Mouse (Mus musculus): ENCODE data around the gene A030005L19Rik. TPM values are rescaled to one million over a fixed set of nuclear protein-coding genes. Genes with fewer than 3 reads are reported as not detected.
"Not testable (repeated sequence)": the region's sequence is repeated elsewhere in the genome, so short reads cannot be mapped to it uniquely, and the experiment has no call there.

The A030005L19Rik gene
- under 1 TPM; 0.36 to 0.56 TPM for total RNA-seq (2021)

DNA sequence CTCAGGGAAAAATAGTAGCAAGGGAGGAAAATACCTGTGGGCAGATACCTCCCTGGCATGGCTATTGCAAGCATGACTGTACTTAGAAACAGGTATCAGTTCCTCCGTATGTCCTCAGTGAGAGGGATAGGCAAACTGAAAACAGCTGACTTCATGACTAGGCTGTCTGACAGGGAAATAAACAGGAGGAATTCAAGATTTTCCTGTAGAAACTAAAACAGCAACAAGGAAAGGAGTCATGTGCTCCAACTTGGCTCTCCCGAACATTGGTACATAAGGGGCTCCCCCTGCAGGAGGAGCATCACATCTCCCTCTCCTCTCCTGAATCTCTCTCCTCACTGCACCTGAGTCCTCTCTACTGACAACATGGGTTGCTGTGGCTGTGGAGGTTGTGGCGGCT, at the start of gene A030005L19Rik:
TSS of gene A030005L19Rik (plus strand) at position 301 of the 400 bp plus-strand sequence.
- no peak for DNase-seq

DNA sequence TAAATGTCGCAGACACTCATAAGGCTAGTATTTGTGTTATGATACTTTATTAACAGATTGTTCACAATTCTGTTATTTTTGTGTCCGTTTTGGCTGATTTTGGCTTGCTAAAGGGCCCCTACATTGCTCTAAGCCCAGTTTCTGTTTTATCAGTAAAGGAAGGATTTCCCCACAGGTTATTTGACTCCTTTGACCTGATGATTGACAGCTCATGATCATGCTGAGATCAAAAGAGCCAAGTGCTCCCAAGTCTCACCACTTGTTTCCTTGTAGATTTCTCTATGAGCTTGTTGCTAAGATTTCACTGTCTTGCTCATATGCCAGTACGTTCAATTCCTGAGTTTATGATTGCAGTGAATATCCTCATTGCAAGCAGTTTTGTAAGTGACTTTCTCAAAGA, 42.9 kb upstream of the A030005L19Rik start:
- DNase-seq: no peak

DNA sequence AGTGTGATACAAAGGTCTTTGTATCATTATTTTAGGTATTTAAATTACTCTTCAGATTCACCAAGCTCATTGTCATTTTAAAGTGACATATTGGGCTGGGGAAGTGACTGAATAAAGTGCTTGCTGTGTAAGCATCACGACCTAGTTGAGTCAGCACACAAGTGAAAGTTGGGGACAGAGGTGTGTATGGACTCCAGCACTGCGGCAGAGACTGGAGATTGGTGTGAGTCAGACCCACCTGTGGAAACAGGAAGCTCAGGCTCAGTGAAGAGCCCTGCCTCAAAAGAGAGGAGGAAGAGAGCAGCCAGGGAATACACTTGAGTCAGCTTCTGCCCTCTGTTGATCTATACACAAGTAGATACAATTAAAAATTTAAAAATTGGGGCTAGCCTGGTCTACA, 34.0 kb upstream of the A030005L19Rik start:
- no peak for DNase-seq

DNA sequence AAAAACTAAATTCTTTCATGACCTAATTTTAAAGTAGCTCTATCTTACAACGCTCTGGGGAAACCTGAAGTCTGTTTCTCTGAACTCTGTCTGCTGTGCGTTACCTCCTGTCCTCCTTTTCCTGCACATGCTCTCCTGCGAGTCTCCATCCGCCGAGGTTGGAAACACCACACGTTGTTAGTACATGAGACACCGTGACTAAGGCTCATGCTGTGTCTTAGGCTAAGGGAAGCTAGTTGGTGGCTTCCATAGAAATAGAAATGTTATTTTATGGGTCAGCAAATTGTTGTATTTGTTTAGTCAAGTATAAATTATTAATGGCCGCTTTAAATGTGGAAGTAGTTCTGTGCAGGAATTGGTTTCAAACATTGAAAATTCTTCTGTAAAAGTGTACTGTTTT, 32.9 kb upstream of the A030005L19Rik start:
- DNase-seq: no peak

DNA sequence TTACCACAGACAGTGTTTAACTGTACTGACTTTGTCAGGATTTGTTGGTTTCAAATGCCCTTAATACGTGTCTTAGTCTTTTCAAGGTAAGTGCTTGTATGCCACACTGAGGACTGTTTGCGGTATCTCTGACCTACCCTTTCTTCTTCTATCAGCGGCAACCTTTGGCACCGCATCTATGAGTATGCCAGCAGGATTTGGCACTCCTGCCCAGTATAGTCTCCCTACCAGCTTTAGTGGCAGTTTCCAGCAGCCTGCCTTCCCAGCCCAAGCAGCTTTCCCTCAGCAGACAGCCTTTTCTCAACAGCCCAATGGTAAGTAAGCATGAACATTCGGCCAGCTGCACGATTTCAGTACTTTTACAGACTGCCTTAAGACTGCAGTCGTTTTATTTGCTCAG, 19.9 kb upstream of the A030005L19Rik start:
- DNase-seq: no peak

DNA sequence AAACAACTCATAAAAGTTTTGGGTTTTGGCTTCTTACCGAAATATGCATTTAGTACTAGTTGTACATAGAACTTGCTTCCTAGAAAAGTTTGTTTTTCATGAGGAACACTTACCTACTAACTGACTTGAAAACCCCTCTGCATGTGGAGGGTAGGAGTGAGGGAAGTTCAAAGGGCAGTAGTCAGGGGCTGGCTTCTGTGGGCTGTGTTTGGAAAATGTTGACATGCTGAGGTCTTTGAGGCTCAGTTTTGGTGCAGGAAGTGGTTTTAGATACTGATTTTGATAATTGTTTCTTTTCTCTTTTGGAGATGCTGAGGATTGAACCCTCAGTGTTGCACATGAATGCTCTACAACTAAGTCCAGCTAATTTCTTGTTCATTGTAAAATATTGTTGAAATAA, 12.6 kb upstream of the A030005L19Rik start:
- no peak for DNase-seq

DNA sequence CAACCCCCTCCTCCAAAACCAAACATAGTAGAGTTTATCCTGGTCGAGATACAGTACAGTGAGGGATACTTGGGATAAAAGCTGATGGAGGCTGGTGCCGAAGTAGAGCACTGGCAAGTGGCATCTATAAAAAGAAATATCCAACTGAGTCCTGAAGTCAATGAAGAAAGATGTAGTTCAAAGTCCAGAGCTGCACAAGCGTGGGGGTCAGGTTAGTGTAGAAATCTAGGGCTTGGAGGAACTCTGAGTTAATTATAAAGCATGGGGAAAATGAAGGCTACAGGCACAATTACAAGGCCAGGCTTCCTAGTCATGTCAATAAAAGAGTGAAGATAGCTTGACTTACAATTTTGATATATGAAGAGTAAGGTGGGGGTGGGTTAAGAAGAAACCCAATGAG, 11.9 kb upstream of the A030005L19Rik start:
- no peak for DNase-seq

DNA sequence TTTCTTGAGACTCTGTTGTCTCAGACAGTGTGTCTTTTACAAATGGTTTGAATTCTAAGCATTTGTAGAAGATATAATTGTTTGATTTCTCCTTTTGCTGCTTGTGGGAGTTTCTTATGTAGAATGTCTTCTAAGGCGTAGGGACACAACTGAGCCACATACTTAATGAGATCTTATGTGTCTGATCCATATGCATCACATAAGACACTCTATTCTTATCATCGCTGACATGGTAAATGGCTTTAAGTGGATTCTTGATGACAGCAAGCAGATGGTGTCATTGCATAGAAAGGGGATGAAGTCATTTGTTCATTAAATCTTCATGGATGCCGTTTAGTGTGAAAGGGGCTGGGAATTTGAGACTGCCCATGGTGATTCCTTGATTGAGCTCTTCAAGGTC, 7.2 kb upstream of the A030005L19Rik start:
- no peak for DNase-seq

DNA sequence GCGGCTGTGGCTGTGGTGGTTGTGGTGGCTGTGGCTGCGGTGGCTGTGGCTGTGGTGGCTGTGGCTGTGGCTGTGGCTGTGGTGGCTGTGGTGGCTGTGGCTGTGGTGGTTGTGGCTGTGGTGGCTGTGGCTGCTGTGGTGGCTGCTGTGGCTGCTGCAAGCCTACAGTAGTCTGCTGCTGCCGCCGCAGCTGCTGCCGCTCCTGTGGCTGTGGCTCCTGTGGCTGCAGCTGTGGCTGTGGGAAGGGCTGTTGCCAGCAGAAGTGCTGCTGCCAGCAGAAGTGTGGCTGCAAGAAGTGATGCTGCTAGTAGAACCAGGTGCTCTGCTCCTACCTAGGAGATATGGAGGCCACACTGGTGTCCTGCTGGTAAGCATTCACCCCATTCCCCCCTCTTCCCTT, 309 bp downstream of the A030005L19Rik start:
- DNase-seq: not testable (repeated sequence)

DNA sequence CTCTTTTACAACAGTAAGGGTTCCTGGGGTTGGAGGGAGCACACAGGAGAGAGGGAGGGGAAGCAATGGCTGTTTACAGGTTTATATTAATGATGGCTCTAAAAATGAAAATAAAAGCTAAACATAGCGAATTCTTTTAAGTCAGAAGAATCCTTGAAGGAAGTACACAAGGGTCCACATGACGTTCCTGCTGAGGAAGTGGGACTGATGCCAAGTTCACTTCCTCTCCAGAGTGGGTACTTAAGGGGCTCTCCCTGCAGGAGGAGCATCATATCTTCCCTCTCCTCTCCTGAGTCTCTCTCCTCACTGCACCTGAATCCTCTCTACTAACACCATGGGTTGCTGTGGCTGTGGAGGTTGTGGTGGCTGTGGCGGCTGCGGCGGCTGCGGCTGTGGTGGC, 11.5 kb downstream of the A030005L19Rik start, which contains the start of gene A030014E15Rik:
TSS of gene A030014E15Rik (plus strand) at position 268 of the 400 bp plus-strand sequence.
- DNase-seq: no peak

DNA sequence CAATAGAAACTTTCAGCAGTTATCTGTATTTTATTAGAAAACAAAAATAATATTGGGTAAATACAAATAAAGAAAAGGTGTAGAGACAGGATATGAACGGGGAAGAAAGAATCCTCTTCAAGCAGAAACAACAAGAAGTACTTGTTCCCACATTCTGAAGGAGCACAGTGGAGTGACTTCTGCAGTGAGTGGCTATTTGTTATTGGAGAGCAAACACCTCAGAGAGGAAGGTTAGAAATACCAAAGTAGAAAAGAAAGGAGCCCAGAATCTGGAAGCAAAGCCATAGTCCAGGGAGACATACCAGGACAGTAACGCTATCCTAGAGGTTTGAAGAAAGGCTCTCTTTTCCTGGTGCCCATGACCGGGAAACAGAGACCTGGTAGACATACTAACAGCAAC, 17.4 kb downstream of the A030005L19Rik start:
- not testable (repeated sequence) for DNase-seq

DNA sequence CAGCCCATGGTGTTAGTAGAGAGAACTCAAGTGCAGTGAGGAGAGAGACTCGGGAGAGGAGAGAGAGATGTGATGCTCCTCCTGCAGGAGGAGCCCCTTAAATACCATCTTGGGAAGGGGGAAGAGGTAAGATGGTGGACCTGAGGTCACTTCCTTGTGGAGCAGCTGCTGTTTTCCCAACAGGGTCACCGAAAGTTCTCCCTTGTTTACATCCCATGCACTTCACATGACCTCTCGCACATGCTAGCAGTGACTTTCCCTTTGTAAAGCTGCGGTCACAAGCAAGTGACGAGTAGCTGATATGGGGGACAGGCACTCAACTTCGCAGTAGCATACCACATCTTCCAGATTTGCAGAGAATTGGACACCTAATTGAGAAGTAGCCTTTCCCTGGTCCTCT, 18.2 kb downstream of the A030005L19Rik start, which contains the start of gene Gm6217:
TSS of gene Gm6217 (minus strand) at position 74 of the 400 bp plus-strand sequence.
- not testable (repeated sequence) for DNase-seq

DNA sequence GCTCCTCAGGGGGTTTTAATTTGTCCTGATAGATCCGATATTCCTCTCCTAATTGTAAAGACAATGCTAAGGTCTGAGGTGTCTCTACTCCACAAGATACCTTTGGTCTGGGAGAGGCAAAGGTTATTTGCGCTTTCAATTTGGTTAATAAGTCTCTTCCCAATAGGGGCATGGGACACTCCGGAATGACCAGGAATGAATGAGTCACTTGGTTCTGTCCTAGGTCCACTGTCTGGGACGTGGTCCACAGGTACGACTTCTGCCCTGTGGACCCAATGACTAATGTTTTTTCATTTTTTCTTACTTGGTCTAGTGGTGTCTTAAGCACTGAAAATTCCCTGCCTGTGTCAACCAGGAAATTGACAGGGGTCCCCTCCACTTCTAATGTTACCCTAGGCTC, 25.5 kb downstream of the A030005L19Rik start:
- DNase-seq: no peak

DNA sequence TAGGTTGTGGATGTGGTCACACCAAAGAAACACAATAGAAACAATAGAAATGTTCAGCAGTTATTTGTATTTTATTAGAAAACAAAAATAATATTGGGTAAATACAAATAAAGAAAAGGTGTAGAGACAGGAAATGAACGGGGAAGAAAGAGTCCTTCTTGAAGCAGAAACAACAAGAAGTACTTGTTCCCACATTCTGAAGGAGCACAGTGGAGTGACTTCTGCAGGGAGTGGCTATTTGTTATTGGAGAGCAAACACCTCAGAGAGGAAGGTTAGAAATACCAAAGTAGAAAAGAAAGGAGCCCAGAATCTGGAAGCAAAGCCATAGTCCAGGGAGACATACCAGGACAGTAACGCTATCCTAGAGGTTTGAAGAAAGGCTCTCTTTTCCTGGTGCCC, 29.4 kb downstream of the A030005L19Rik start:
- not testable (repeated sequence) for DNase-seq

DNA sequence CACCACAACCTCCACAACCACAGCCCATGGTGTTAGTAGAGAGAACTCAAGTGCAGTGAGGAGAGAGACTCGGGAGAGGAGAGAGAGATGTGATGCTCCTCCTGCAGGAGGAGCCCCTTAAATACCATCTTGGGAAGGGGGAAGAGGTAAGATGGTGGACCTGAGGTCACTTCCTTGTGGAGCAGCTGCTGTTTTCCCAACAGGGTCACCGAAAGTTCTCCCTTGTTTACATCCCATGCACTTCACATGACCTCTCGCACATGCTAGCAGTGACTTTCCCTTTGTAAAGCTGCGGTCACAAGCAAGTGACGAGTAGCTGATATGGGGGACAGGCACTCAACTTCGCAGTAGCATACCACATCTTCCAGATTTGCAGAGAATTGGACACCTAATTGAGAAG, 30.2 kb downstream of the A030005L19Rik start, which contains the start of gene A030003K21Rik:
TSS of gene A030003K21Rik (minus strand) at position 94 of the 400 bp plus-strand sequence.
- DNase-seq: not testable (repeated sequence)

DNA sequence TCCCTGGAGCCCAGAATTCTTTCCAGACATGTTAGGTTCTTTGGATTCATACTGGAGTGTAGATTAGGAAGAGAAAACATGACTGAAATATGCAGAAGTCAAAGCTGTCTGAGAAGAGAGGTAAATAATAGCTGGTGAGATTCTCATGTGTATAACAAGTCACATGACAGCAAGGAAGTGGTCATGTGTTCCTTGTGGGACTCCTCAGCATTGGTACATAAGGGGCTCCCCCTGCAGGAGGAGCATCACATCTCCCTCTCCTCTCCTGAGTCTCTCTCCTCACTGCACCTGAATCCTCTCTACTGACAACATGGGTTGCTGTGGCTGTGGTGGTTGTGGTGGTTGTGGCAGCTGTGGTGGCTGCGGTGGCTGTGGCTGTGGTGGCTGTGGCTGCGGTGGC, 32.9 kb downstream of the A030005L19Rik start:
- not testable (repeated sequence) for DNase-seq

DNA sequence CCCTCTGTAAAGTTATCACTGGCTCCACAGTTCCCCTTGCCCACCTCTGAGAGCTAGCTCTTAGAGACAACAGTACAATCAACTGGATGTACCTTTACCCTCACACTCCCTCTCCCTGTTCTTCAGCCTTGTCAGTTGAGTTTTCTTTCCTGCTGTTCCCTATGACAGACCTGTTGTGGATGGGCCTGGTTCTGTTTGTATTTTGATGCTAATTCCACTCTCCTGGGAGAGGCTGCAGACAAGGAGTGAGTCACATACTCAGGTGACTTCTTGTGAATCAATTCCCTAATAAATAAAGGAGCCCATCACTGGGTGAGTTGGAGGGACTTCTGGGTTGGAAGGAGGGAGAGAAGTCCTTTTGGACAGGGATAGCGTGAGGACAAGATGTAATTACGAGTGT, 35.5 kb downstream of the A030005L19Rik start:
- DNase-seq: no peak

DNA sequence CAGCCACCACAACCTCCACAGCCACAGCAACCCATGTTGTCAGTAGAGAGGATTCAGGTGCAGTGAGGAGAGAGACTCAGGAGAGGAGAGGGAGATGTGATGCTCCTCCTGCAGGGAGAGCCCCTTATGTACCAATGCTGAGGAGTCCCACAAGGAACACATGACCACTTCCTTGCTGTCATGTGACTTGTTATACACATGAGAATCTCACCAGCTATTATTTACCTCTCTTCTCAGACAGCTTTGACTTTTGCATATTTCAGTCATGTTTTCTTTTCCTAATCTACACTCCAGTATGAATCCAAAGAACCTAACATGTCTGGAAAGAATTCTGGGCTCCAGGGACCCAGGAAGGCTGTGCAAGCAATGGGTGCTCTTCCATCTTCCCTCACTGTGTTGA, 42.8 kb downstream of the A030005L19Rik start, which contains the start of gene Gm7544:
TSS of gene Gm7544 (minus strand) at position 101 of the 400 bp plus-strand sequence.
- not testable (repeated sequence) for DNase-seq

DNA sequence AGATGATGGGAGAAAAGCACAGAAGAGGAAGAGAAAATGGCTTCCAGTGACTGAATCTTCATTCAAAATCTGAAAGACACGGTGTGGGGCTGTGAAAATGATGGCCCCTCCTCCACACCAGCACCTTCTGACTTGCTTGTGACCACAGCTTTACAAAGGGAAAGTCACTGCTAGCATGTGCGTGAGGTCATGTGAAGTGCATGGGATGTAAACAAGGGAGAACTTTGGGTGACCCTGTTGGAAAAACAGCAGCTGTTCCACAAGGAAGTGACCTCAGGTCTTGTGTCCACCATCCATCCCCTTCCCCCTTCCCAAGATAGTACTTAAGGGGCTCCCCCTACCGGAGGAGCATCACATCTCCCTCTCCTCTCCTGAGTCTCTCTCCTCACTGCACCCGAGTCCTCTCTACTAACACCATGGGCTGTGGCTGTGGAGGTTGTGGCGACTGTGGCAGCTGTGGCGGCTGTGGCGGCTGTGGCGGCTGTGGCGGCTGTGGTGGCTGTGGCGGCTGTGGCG, 46.8 kb downstream of the A030005L19Rik start, which contains the start of gene Gm47955:
TSS of gene Gm47955 (plus strand) at position 417 of the 516 bp plus-strand sequence.
- no peak for DNase-seq

Other genes starting within 250 kb of the A030005L19Rik start
- gene Mff, start 188.4 kb upstream of the A030005L19Rik start, total RNA-seq (2021): 100 to 1,000 TPM; 190 to 206 TPM
- gene Tm4sf20, start 144.9 kb upstream of the A030005L19Rik start, total RNA-seq (2021): not detected
- not detected for gene Gm47791, start 142.1 kb upstream of the A030005L19Rik start, total RNA-seq (2021)
- gene Agfg1, start 73.8 kb upstream of the A030005L19Rik start, total RNA-seq (2021): 10 to 100 TPM; 48.5 to 50.8 TPM
- gene A030014E15Rik, start 11.6 kb downstream of the A030005L19Rik start, total RNA-seq (2021): not detected
- not detected for gene Gm6217, start 18.1 kb downstream of the A030005L19Rik start, total RNA-seq (2021)
- not detected for gene A030003K21Rik, start 30.1 kb downstream of the A030005L19Rik start, total RNA-seq (2021)
- gene Gm7544, start 42.7 kb downstream of the A030005L19Rik start, total RNA-seq (2021): not detected
- gene Gm47955, start 47.0 kb downstream of the A030005L19Rik start, total RNA-seq (2021): not detected
- not detected for gene Gm47959, start 87.2 kb downstream of the A030005L19Rik start, total RNA-seq (2021)
- gene Slc19a3, start 125.1 kb downstream of the A030005L19Rik start, total RNA-seq (2021): 1 to 10 TPM in 1 of 2 experiments, under 1 TPM in 1; 0.83 to 1.5 TPM
- gene Krtap28-10, start 129.2 kb downstream of the A030005L19Rik start, total RNA-seq (2021): not detected
- not detected for gene Gm47969, start 131.6 kb downstream of the A030005L19Rik start, total RNA-seq (2021)
- not detected for gene A030005K14Rik, start 146.1 kb downstream of the A030005L19Rik start, total RNA-seq (2021)
- gene Krtap28-13, start 147.6 kb downstream of the A030005L19Rik start, total RNA-seq (2021): not detected
- gene Ccl20, start 203.4 kb downstream of the A030005L19Rik start, total RNA-seq (2021): not detected
- gene Daw1, start 246.4 kb downstream of the A030005L19Rik start, total RNA-seq (2021): not detected

Data from heart, postnatal 4 days (tissue).